ENCODE assay signal across 8 mouse cellular contexts in genomic region chr19:24705395-24705794, GRCm38 (mm10). TPM values are rescaled to one million over a fixed set of nuclear protein-coding genes. Genes with fewer than 3 reads are reported as not detected.
DNase-seq lines count a peak whose midpoint lies in the region; ATAC-seq lines count a peak whose summit lies in the region.

No protein-coding gene starts in this region.

- no peak overlapping the region for H3K4me2 ChIP-seq in embryonic facial prominence, embryonic 11.5 days (ENCODE audit: low read depth, low read length)

- no peaks in the 10 kb centered on the region for H3K27me3 ChIP-seq in embryonic facial prominence, embryonic 11.5 days (ENCODE audit: control insufficient read depth, insufficient read depth, low read length)

- no peak for ATAC-seq in embryonic facial prominence, embryonic 11.5 days (replicated peaks; ENCODE audit: insufficient number of reproducible peaks, low FRiP score, low TSS enrichment, low read depth)
- no peak for ATAC-seq in granulocyte monocyte progenitor cell, adult 5-6 weeks (replicated peaks; ENCODE audit: poor library complexity, severe bottlenecking)

- no peak overlapping the region for H3K27ac ChIP-seq in embryonic facial prominence, embryonic 11.5 days (replicated peaks; ENCODE audit: low read depth, low read length)

- H3K4me3 ChIP-seq in embryonic facial prominence, embryonic 11.5 days (ENCODE audit: low read depth, low read length) = no peak overlapping the region

- H3K9ac ChIP-seq in embryonic facial prominence, embryonic 11.5 days (replicated peaks; ENCODE audit: low read length) = no peak overlapping the region

- peak; percentile 58 for DNase-seq in kidney, postnatal 10 days
- DNase-seq in kidney, adult 11 months = no peak
- DNase-seq in 3T3-L1 (ENCODE audit: low read depth, low spot score) = peak; percentile 60
- DNase-seq in 416B (ENCODE audit: low read depth) = peak; percentile 25
- DNase-seq in embryonic facial prominence, embryonic 11.5 days (ENCODE audit: low spot score) = peak; percentile 84
- DNase-seq in ovary, postnatal 10 days (ENCODE audit: low spot score) = no peak
- no peak for DNase-seq in T-cell, adult 2 months (ENCODE audit: low spot score)

- WGBS in embryonic facial prominence, embryonic 11.5 days = 54% methylated on average over 1 of the region's 1 CpGs

- H3K36me3 ChIP-seq in embryonic facial prominence, embryonic 11.5 days (replicated peaks; ENCODE audit: control insufficient read depth, insufficient read depth, low read depth, low read length) = no peaks in the 10 kb centered on the region

- H3K4me1 ChIP-seq in embryonic facial prominence, embryonic 11.5 days (ENCODE audit: control insufficient read depth, insufficient read depth, low read length) = no peaks in the 10 kb centered on the region

- H3K9me3 ChIP-seq in embryonic facial prominence, embryonic 11.5 days (replicated peaks; ENCODE audit: control insufficient read depth, low read length) = no peaks in the 10 kb centered on the region

RNA-seq across cellular contexts. Expression of gene Tmem252, which starts 31.6 kb away (rescaled TPM):
- polyA plus RNA-seq in embryonic facial prominence, embryonic 11.5 days (2014; fragmentation: Nextera tagmentation; extraction: Ambion mirVana) = 0.81 and 1.2 TPM in 2 replicates
- not detected in 2 replicates for total RNA-seq in granulocyte monocyte progenitor cell, adult 5-6 weeks (2014; fragmentation: Nextera tagmentation)
- not detected in 2 replicates for total RNA-seq in granulocyte monocyte progenitor cell, adult 5-6 weeks (2017)

Comparison
In these comparisons a context has a peak if more than half of its experiments do, and no peak if none do; other contexts are left out.
1. DNase-seq: peak in kidney, postnatal 10 days (single experiment), 3T3-L1 (single experiment), 416B (single experiment) and embryonic facial prominence, embryonic 11.5 days (single experiment); none in kidney, adult 11 months (single experiment), ovary, postnatal 10 days (single experiment) and T-cell, adult 2 months (single experiment).